Mouse (Mus musculus) cortical plate, adult 2 months (tissue): ENCODE data around the gene Pnp. TPM values are rescaled to one million over a fixed set of nuclear protein-coding genes. Genes with fewer than 3 reads are reported as not detected.
A peak's percentile ranks its signal among the peaks of the same experiment; 100 is the strongest.
"Not testable (repeated sequence)": the region's sequence is repeated elsewhere in the genome, so short reads cannot be mapped to it uniquely, and the experiment has no call there.

Experiments
- H3K27ac ChIP-seq: fragments of 200-500 bp; 2 replicates; pipeline ENCODE4 v1.5.1; 2012; ENCODE audit warnings: low read length, control low read depth, inconsistent platforms; ENCODE audit not compliant: insufficient read depth
- H3K4me1 ChIP-seq: fragments of 200-500 bp; 2 replicates; pipeline ENCODE4 v1.6.1; 2011; ENCODE audit warnings: low read length; ENCODE audit not compliant: control insufficient read depth, insufficient read depth
- H3K4me3 ChIP-seq: fragments of 200-500 bp; 2 replicates; pipeline ENCODE4 v1.5.1; 2011; ENCODE audit warnings: mild to moderate bottlenecking, low read length, control low read depth; ENCODE audit not compliant: insufficient read depth
- CTCF ChIP-seq: fragments of 200-500 bp; IDR thresholded peaks from 2 replicates; pipeline ENCODE4 v1.5.1; 2011; ENCODE audit warnings: mild to moderate bottlenecking, control low read depth, low read length; ENCODE audit not compliant: insufficient read depth; ENCODE audit errors: extremely low read depth
- POLR2A ChIP-seq: fragments of 200-500 bp; IDR thresholded peaks from 2 replicates; pipeline ENCODE4 v1.6.1; 2011; ENCODE audit warnings: mild to moderate bottlenecking, low read length, control low read depth; ENCODE audit not compliant: insufficient read depth; ENCODE audit errors: extremely low read depth
- polyA plus RNA-seq: library from polyadenylated mRNA; depleted of rRNA; stranded (reverse); fragments of >200 nt; gene quantifications from 2 replicates; pipeline ENCODE4 v1.2.3, GENCODE M21; 2012; rRNA removed

Gene Pnp
- polyA plus RNA-seq, result 29.3 and 31.3 TPM in 2 replicates

DNA sequence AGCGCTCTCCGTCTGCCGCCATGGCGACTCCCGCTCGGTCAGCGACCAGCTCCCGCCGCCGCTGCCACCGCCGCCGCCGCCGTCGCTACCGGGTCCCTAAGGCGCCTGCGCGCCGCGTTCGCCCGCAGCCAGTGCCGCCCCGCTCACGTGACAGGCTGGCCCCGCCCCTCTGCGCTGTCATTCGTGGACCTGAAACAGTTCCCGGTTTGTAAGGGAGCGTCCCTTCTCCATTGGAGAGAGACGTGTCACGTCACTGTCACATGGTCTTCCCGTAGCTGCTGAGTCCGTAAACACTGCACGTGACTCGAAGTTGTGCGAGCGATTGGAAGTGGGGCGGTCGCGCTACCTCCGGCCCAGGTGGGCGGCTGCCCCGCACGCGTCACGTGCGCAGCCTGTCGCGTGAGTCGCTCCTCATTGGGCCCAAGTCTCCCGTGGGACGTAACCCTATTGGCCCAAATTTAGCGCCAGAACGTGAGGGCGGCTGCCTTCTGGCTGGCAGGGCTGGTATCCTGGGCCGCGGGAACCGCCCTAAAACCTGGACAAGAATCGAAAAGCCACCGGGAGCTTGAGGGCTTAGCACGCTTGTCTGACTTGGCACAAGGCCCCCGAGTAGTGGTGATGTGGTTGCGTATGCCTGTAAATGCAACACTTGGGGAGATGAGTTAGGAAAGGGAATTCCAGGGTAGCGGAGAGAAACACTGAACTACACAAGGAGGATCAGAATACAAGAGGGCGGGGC lies at the start of gene Pnp, which contains the start of gene Pip4p1:
Gene Pnp (plus strand): TSS at position 329 of the 739 bp plus-strand sequence.
Gene Pip4p1 (minus strand): TSS at position 103 of the 739 bp plus-strand sequence.
- Histone ChIP-seq H3K4me1 (peaks cover 2% of the 10 kb centered on the region; the same call in 1 of the 2 replicates), H3K27ac (peak within 1 kb of the TSS; percentile 82), H3K4me3 (peak within 1 kb of the TSS; percentile 61)
- TF ChIP-seq CTCF (no peak), POLR2A (peak; percentile 53; the same call in 1 of the 2 replicates)

DNA sequence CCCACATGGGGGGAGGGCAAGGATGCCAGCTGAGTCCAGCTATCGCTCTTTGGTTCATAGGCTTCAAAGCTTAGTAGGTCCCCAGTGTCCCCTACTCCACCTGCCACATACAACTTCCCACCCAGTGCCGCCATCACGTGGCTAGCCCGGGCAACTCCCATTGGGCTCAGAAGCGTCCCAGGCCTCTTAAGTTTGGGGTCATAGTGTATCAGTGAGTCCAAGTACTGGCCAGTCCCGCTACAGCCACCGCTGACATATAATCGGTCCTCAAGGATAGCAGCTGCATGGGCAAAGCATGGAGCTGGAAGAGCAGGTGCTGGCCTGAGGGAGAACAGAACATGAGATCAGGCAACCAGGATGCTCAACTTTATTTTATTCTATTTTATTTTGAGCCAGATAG lies 39.3 kb upstream of the Pnp start:
- TF ChIP-seq POLR2A, result no peak
- TF ChIP-seq CTCF, result no peak
- Histone ChIP-seq H3K4me3 (no peak overlapping the region), H3K4me1 (no peaks in the 10 kb centered on the region)

DNA sequence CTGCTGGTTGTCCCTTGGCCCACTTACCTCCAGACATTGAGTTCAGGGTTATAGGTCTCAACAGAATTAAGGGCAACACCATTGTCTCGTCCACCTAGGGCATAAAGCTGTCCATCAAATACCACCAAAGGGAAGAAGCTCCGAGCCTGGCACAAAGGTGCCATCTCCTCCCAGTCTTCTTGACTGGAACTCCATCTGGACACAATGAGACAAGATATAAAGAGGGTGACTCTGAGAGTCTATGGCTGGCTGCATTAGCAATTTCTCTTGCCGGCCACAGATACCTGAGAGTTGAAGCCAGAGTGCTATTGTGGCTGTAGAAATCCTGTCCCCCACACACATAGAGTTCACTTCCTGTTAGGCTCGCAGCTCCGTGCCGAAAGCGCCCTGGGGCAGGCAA lies 38.8 kb upstream of the Pnp start:
- Histone ChIP-seq H3K4me1 (no peaks in the 10 kb centered on the region), H3K4me3 (no peak overlapping the region), H3K27ac (no peak overlapping the region)
- no peak for TF ChIP-seq POLR2A
- no peak for TF ChIP-seq CTCF

More for the DNA sequence above, 39.3 kb upstream of the Pnp start:
- H3K27ac ChIP-seq, result no peak overlapping the region

DNA sequence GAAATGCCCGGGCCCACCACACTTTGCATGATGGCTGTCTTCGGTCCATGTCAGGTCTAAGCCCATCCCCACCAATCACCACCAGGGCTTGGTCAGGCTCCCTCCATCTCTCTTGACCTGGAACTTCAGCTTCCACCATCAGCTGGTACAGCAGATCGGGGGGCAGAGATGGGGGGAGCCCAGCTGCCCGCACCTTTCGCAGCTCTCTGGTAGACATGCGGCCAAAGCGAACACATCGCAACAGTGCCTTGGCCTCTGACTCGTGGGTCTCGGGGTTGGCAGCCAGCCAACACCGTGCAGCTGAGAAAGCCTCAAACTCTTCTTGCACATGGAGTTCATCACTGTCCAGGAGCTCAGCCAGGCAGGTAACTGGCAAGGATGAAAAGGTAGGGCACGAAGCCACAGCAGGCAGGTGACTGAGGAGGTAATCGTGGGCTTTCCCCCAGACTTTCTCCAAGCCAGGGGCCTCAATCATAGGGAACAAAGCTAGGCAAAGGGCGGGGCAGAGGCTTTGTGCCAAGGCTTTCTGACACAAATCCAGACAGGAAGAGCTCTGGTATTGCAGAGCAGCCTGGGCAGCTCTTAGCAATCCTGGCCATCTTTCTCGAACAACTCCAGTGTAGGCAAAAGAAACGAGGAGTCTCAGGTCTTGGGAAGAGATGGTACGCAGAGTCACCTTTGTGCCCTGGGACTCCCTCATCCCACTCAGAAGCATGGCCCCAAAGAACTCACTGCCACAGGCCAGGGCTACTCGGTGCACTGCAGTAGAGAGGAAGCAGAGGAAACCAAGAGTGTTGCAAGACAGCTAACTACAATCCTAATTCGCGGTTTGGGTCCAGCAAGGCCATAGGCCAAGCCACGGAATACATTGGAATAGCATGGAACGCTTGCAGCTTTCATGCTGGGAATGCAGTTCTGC lies 38.1 kb upstream of the Pnp start:
- no peak for TF ChIP-seq CTCF
- TF ChIP-seq POLR2A, result no peak
- Histone ChIP-seq H3K4me1 (no peaks in the 10 kb centered on the region), H3K27ac (no peak overlapping the region), H3K4me3 (no peak overlapping the region)

DNA sequence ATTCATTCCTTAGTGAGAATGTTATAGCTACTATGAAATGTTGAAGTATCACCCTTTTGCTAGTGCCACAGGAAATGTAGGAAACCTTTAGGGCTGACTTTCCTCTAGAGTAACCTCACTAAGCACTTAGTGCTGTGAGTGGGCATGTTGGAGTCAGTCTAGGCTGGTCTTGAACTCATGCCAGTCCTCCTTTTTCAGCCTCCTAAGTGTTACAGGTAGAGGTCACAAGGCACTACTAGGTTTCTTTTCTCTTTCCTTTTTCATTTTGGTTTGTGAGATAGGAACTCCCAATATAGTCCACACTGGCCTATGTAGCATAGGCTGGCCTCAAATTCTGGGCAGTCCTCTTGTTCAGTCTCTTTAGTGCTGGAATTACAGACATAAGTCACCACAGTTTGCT lies 35.5 kb upstream of the Pnp start:
- H3K4me1 ChIP-seq, result no peaks in the 10 kb centered on the region
- H3K4me3 ChIP-seq, result no peak overlapping the region; the same call in 1 of the 2 replicates
- no peak for TF ChIP-seq CTCF
- TF ChIP-seq POLR2A, result no peak
- H3K27ac ChIP-seq, result no peak overlapping the region

DNA sequence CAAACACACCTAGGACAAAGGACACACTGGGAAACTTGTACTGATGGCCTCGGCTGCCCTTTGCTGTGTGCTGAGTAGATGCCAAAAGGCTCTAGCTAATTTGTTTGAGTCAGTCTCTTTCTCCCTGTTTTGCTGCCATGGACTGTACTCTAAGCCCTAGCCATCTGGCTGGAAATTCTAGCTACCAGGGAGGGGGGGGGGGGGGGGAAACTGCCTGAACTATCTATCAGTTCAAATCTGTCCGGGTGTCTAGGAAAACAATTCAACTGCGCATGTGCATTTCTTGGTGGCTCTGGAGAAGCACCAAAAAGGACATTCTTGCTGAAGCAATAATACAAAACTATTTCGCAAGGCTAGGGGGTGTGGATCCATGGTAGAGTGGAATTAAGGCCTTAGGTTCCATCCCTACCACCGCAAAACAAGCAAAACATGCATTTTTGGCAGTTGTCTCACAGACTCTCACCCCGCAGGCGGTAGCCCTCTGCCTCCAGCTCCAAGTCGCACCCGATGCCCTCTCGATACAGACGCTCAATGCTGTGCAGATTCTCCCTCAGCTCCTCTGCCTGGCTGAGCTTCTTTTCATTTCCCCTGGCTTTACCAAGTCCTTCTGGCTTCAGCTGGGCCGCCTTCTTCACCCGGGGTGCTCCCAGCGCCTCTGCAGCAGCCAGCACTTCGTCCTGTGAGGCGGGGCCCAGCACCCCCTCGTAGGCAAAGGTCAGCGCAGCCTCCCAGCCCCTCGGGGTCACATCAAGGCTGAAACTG lies 34.7 kb upstream of the Pnp start:
- no peak overlapping the region for H3K27ac ChIP-seq

DNA sequence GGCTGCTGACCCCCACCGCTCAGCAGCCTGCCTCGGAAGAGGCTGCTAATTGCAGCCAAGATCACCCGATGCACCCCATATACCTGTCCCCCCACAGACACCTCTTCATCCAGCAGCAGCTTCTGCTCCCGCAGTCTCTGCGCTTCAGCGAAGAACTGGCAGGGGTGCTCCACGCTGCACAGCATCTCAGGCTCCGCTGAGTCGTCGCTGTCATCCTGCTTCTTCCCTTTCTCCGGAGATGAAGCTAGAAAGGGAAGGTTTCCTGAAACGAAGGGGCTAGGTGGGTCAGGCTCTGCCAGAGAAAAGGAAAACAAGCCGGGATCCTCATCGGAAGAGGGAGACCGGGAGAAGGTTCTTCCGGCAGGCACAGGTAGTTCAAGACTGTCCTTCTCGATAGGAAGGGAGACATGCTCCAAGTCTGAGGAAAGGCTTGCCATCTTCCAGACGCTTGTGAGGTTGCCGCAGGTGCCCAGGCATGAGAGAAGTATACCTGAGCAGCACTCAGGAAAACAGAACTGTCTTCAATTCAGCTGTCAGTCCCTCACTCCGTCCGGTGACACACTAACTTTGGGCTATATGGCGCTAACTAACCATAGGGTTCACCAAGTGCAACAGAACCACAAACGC lies 34.0 kb upstream of the Pnp start:
- Histone ChIP-seq H3K4me3 (peak overlapping the region; percentile 42), H3K27ac (no peak overlapping the region)
- TF ChIP-seq CTCF (no peak), POLR2A (no peak)

More for the DNA sequence above, 34.7 kb upstream of the Pnp start:
- peak overlapping the region; percentile 42 for H3K4me3 ChIP-seq
- no peaks in the 10 kb centered on the region for H3K4me1 ChIP-seq
- TF ChIP-seq CTCF, result no peak
- no peak for TF ChIP-seq POLR2A

DNA sequence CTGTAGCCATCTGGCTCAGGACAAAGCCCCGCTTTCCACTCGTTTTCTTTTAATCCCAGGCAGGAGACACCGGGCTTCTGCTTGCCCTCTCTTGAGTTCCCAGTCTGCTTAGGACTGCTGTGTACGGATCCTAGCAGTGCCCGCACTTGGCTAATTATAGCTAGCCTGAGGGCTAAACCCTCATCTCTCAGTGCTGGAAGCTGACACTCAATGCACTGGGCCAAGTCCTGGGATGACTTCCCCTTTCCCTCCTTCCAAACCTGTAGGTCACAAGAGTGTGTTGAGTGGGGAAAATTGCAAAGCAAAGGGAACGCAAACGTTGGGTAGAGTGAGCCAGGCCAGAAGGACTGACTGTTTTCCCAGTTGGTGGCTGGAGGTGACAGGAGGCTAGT lies 33.5 kb upstream of the Pnp start, which contains the start of gene Klhl33:
Gene Klhl33 (minus strand): TSS at position 134 of the 392 bp plus-strand sequence.
- Histone ChIP-seq H3K4me3 (peak within 1 kb of the TSS; percentile 42), H3K4me1 (no peaks in the 10 kb centered on the region), H3K27ac (0 out of 2 replicates have a peak within 1 kb of the TSS, but pooled peaks have one; percentile 21)
- TF ChIP-seq CTCF (no peak), POLR2A (no peak)

More for the DNA sequence above, 34.0 kb upstream of the Pnp start:
- no peaks in the 10 kb centered on the region for H3K4me1 ChIP-seq

DNA sequence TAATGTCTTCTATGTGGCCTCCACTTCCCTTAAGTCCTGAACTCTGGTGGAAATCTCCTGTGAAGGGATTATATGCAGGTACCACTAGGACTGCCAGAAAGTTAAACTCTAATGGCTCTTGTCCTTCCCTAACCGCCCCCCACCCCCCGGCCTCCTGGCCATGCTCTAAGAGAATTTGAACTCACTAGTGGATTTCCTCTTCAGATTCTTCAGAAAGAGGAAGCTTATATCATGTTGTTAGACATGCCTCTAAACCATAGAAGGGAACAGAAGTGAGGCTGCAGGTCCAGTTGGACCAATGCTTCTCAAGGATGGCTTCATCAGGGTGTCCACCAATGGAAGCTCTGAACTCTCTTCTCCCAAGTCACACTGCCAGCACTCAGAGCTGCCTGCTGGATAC lies 32.9 kb upstream of the Pnp start:
- not testable (repeated sequence) for H3K4me1 ChIP-seq, H3K4me3 ChIP-seq, H3K27ac ChIP-seq
